Mouse (Mus musculus) kidney, postnatal 36 days (tissue): ENCODE results near the gene Sowahb.
"Not testable (repeated sequence)": the region's sequence is repeated elsewhere in the genome, so short reads cannot be mapped to it uniquely, and the experiment has no call there.

Experiments used
- DNase-seq, 2 experiments: peaks; one replicate each; pipeline ENCODE4 v3.0.0; 2021 to 2022; ENCODE audit warnings: mixed read lengths in 2 of 2

Gene Sowahb

GRCm38 (mm10) chr5:93042831-93043687, 1.8 kb downstream of the Sowahb start:
- peak in 1 of 2 experiments; percentile 13 for DNase-seq

GRCm38 (mm10) chr5:93042031-93042430, 2.8 kb downstream of the Sowahb start:
- DNase-seq: peak; percentile 66 to 73

- DNase-seq: peak; percentile 13 to 34
These were observed 3.5 kb downstream of the Sowahb start for GRCm38 (mm10) chr5:93041276-93041675.

GRCm38 (mm10) chr5:93040095-93040494, 4.7 kb downstream of the Sowahb start:
- peak; percentile 92 to 93 for DNase-seq

GRCm38 (mm10) chr5:93036254-93036653, 8.6 kb downstream of the Sowahb start:
- no peak for DNase-seq

GRCm38 (mm10) chr5:93035285-93035684, 9.5 kb downstream of the Sowahb start:
- no peak for DNase-seq

- DNase-seq: no peak
These were observed 11.5 kb downstream of the Sowahb start for GRCm38 (mm10) chr5:93033087-93033870.

GRCm38 (mm10) chr5:93032621-93033020, 12.2 kb downstream of the Sowahb start:
- DNase-seq: no peak

GRCm38 (mm10) chr5:93030869-93031268, 14.0 kb downstream of the Sowahb start:
- peak in 1 of 2 experiments; percentile 35 for DNase-seq

- peak; percentile 45 to 55 for DNase-seq
These were observed 14.4 kb downstream of the Sowahb start for GRCm38 (mm10) chr5:93030411-93030810.

- DNase-seq: peak; percentile 28 to 45
These were observed 17.6 kb downstream of the Sowahb start for GRCm38 (mm10) chr5:93027120-93027675.

- DNase-seq: peak in 1 of 2 experiments; percentile 14
These were observed 18.2 kb downstream of the Sowahb start for GRCm38 (mm10) chr5:93026437-93027119.

- peak; percentile 86 to 87 for DNase-seq
These were observed 20.0 kb downstream of the Sowahb start for GRCm38 (mm10) chr5:93024754-93025280.

GRCm38 (mm10) chr5:93022126-93022797, 22.6 kb downstream of the Sowahb start:
- no peak for DNase-seq

- peak in 1 of 2 experiments; percentile 20 for DNase-seq
These were observed 24.7 kb downstream of the Sowahb start for GRCm38 (mm10) chr5:93020024-93020666.

- DNase-seq: not testable (repeated sequence)
These were observed 25.6 kb downstream of the Sowahb start for GRCm38 (mm10) chr5:93019207-93019606.

GRCm38 (mm10) chr5:93017678-93018077, 27.1 kb downstream of the Sowahb start:
- no peak for DNase-seq

GRCm38 (mm10) chr5:93008256-93008655, 36.6 kb downstream of the Sowahb start:
- no peak for DNase-seq

- peak in 1 of 2 experiments; percentile 44 for DNase-seq
These were observed 38.9 kb downstream of the Sowahb start for GRCm38 (mm10) chr5:93005815-93006341.

- DNase-seq: peak; percentile 80 to 84
These were observed 39.5 kb downstream of the Sowahb start for GRCm38 (mm10) chr5:93005229-93005814.

- no peak for DNase-seq
These were observed 42.2 kb downstream of the Sowahb start for GRCm38 (mm10) chr5:93002615-93003014.
